8 mouse cellular contexts compared by ENCODE assay signal in genomic region chr10:120811796-120812443, GRCm38 (mm10).
DNase-seq lines count a peak whose midpoint lies in the region; ATAC-seq lines count a peak whose summit lies in the region.

No protein-coding gene starts in this region.

- H3K4me3 ChIP-seq in lung, embryonic 15.5 days: peak overlapping the region; percentile 25; the same call in 1 of the 2 replicates
- H3K4me3 ChIP-seq in intestine, embryonic 14.5 days (ENCODE audit: low read depth, low read length): peak overlapping the region; percentile 23

- peak overlapping the region; percentile 42 for H3K4me2 ChIP-seq in lung, embryonic 15.5 days
- peak overlapping the region; percentile 47 for H3K4me2 ChIP-seq in intestine, embryonic 14.5 days (ENCODE audit: low read length)

- peak overlapping the region; percentile 17; the same call in 1 of the 2 replicates for H3K9ac ChIP-seq in lung, embryonic 15.5 days
- H3K9ac ChIP-seq in intestine, embryonic 14.5 days (ENCODE audit: low read length): peak overlapping the region; percentile 39

- peak; percentile 35; the same call in 1 of the 2 replicates for ATAC-seq in lung, embryonic 15.5 days (ENCODE audit: borderline replicate concordance, extremely low read depth, low FRiP score, low TSS enrichment)
- ATAC-seq in intestine, embryonic 14.5 days (replicated peaks; ENCODE audit: low FRiP score, low TSS enrichment, low read depth): peak; percentile 25; the same call in 1 of the 2 replicates
- ATAC-seq in megakaryocyte, adult 5-6 weeks (ENCODE audit: poor library complexity, severe bottlenecking): peak; percentile 62

- H3K9me3 ChIP-seq in lung, embryonic 15.5 days: no peaks in the 10 kb centered on the region
- H3K9me3 ChIP-seq in intestine, embryonic 14.5 days (ENCODE audit: control insufficient read depth, low read length): no peaks in the 10 kb centered on the region

- H3K27me3 ChIP-seq in lung, embryonic 15.5 days: no peaks in the 10 kb centered on the region
- no peaks in the 10 kb centered on the region for H3K27me3 ChIP-seq in intestine, embryonic 14.5 days (replicated peaks; ENCODE audit: control insufficient read depth, insufficient read depth, low read length)

- no peaks in the 10 kb centered on the region for H3K36me3 ChIP-seq in lung, embryonic 15.5 days
- H3K36me3 ChIP-seq in intestine, embryonic 14.5 days (ENCODE audit: control insufficient read depth, insufficient read depth, low read length): no peaks in the 10 kb centered on the region

- 24% methylated on average over 24 of the region's 24 CpGs for WGBS in lung, embryonic 15.5 days
- WGBS in intestine, embryonic 14.5 days: 21% methylated on average over 24 of the region's 24 CpGs

- peak; percentile 13 for DNase-seq in adrenal gland, postnatal 10 days
- DNase-seq in adrenal gland, adult 18-20 months (ENCODE audit: low spot score in 2 of 2): no peak
- no peak for DNase-seq in lung, postnatal 14 days
- peak; percentile 58 for DNase-seq in intestine, embryonic 14.5 days (ENCODE audit: low spot score)
- no peak for DNase-seq in gastrocnemius, postnatal 10 days
- no peak for DNase-seq in layer of hippocampus, postnatal 10 days (ENCODE audit: low spot score in 2 of 2)

- peaks cover 35% of the 10 kb centered on the region for H3K4me1 ChIP-seq in lung, embryonic 15.5 days
- peaks cover 38% of the 10 kb centered on the region for H3K4me1 ChIP-seq in intestine, embryonic 14.5 days (replicated peaks; ENCODE audit: control insufficient read depth, insufficient read depth, low read length)

- H3K27ac ChIP-seq in lung, embryonic 15.5 days: peak overlapping the region; percentile 36
- peak overlapping the region; percentile 95 for H3K27ac ChIP-seq in intestine, embryonic 14.5 days (ENCODE audit: low read depth)

Comparison
In these comparisons a context has a peak if more than half of its experiments do, and no peak if none do; other contexts are left out.
1. DNase-seq: peak in adrenal gland, postnatal 10 days (single experiment) and intestine, embryonic 14.5 days (single experiment); none in adrenal gland, adult 18-20 months (0 of 2), lung, postnatal 14 days (single experiment), gastrocnemius, postnatal 10 days (single experiment) and layer of hippocampus, postnatal 10 days (0 of 2).
2. Peak in every context shown above with its lines, with median percentiles within 50 percentile points of each other: ATAC-seq.